In the genomic region with DNA sequence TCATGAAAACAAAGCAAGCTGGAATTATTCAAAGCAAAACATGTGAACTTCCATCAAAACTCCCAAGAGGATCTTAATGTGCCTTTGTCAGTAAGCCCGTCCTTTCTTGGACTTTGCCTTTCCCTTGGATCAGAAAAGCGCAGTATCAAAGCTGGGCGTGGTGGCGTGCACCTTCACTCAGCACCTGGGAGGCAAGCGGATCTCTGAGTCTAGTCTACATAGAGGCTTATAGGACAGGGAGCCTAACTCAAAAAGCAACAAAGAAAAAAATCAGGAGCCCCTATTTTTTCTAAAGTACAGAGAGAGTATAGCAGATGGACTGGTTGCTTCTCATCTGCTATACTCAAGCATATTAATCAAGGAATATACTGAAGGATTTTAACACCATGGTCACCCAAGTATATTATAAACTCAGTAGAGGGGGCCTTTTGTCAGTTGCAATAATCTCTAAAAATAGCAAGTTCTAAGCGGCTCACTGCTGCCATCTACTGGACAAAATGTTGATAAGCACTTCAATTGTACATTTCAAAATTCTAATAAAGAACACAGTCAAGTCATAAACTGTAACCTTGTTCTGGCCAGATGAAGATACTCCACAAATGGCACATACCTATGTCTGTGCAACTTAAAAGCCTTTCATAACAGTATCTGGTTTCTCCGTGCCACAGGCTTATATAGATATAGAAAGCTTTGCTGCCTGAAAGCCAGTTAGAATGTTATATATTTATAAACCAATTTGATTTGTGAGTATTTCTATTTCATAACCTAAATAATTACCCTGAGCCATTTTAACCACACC, we compare ENCODE assay signal across 9 mouse cellular contexts. TPM values are rescaled to one million over a fixed set of nuclear protein-coding genes. Genes with fewer than 3 reads are reported as not detected.
DNase-seq lines count a peak whose midpoint lies in the region; ATAC-seq and TF ChIP-seq lines count a peak whose summit lies in the region.
"Had no signal": no experiment of that assay in that cellular context is flagged by ENCODE, and none has a peak within 500 bp of the region (broad histone marks: within the 10 kb centered on the region; RNA-seq: fewer than 3 reads in every experiment).

No protein-coding gene starts in this region.

- WGBS in forebrain, postnatal 0 days: 72% methylated on average over 7 of the region's 7 CpGs
- 75% methylated on average over 7 of the region's 7 CpGs for WGBS in limb, embryonic 10.5 days
- WGBS in neural tube, embryonic 12.5 days: 73% methylated on average over 7 of the region's 7 CpGs

- peaks cover 4% of the 10 kb centered on the region; the same call in 1 of the 2 replicates for H3K36me3 ChIP-seq in forebrain, postnatal 0 days (ENCODE audit: insufficient read depth)
- peaks cover 17% of the 10 kb centered on the region for H3K36me3 ChIP-seq in limb, embryonic 10.5 days
- peaks cover 18% of the 10 kb centered on the region for H3K36me3 ChIP-seq in neural tube, embryonic 12.5 days

- no peak overlapping the region for H3K9ac ChIP-seq in forebrain, postnatal 0 days
- no peak overlapping the region for H3K9ac ChIP-seq in neural tube, embryonic 12.5 days
- H3K9ac ChIP-seq: embryonic facial prominence, embryonic 15.5 days had no signal

- no peak overlapping the region for H3K4me2 ChIP-seq in forebrain, postnatal 0 days (ENCODE audit: low read depth)
- H3K4me2 ChIP-seq in neural tube, embryonic 12.5 days (replicated peaks): no peak overlapping the region
- H3K4me2 ChIP-seq: embryonic facial prominence, embryonic 15.5 days had no signal

- H3K9me3 ChIP-seq in forebrain, postnatal 0 days (ENCODE audit: low read length): no peaks in the 10 kb centered on the region
- H3K9me3 ChIP-seq in limb, embryonic 10.5 days (replicated peaks): no peaks in the 10 kb centered on the region
- H3K9me3 ChIP-seq in neural tube, embryonic 12.5 days: no peaks in the 10 kb centered on the region
- H3K9me3 ChIP-seq: embryonic facial prominence, embryonic 15.5 days had no signal

- no peak overlapping the region for H3K4me3 ChIP-seq in layer of hippocampus, adult 2 months
- no peak overlapping the region for H3K4me3 ChIP-seq in forebrain, postnatal 0 days (ENCODE audit: low read depth, low read length)
- H3K4me3 ChIP-seq in limb, embryonic 10.5 days: no peak overlapping the region
- H3K4me3 ChIP-seq in neural tube, embryonic 12.5 days: no peak overlapping the region
- H3K4me3 ChIP-seq: embryonic facial prominence, embryonic 15.5 days had no signal

- DNase-seq in layer of hippocampus, adult 2 months (ENCODE audit: low spot score in 2 of 2): peak; percentile 18 to 60
- DNase-seq in layer of hippocampus, adult 9-11 months: no peak
- DNase-seq in ES-CJ7 (ENCODE audit: low read depth, low spot score): peak; percentile 28
- peak; percentile 78 for DNase-seq in brain, embryonic 14.5 days (ENCODE audit: low read depth)
- DNase-seq in forebrain, postnatal 0 days: peak; percentile 83
- peak; percentile 39 for DNase-seq in limb, embryonic 10.5 days (ENCODE audit: low spot score)
- DNase-seq in ovary, postnatal 10 days (ENCODE audit: low spot score): no peak

- no peak for TF ChIP-seq POLR2A in brain, embryonic 14.5 days (IDR thresholded peaks at IDR 0.05; ENCODE audit: borderline replicate concordance, extremely low read depth, insufficient read depth, insufficient read length, poor library complexity, severe bottlenecking)

- TF ChIP-seq CTCF in layer of hippocampus, adult 2 months (conservative IDR thresholded peaks at IDR 0.05): peak; percentile 89
- TF ChIP-seq CTCF in brain, embryonic 14.5 days (IDR thresholded peaks at IDR 0.05; ENCODE audit: borderline replicate concordance, extremely low read depth, insufficient read depth, insufficient read length): peak; percentile 24; the same call in 1 of the 2 replicates
- TF ChIP-seq CTCF in forebrain, postnatal 0 days (IDR thresholded peaks at IDR 0.05; ENCODE audit: low read depth): peak; percentile 77

- H3K27ac ChIP-seq in layer of hippocampus, adult 2 months: no peak overlapping the region
- H3K27ac ChIP-seq in forebrain, postnatal 0 days (ENCODE audit: low read depth, low read length): no peak overlapping the region
- H3K27ac ChIP-seq in limb, embryonic 10.5 days: no peak overlapping the region
- H3K27ac ChIP-seq in neural tube, embryonic 12.5 days: no peak overlapping the region
- H3K27ac ChIP-seq: embryonic facial prominence, embryonic 15.5 days had no signal

- no peaks in the 10 kb centered on the region for H3K4me1 ChIP-seq in forebrain, postnatal 0 days (ENCODE audit: insufficient read depth)
- H3K4me1 ChIP-seq in limb, embryonic 10.5 days: no peaks in the 10 kb centered on the region
- no peaks in the 10 kb centered on the region for H3K4me1 ChIP-seq in neural tube, embryonic 12.5 days

- ATAC-seq in forebrain, postnatal 0 days: peak; percentile 54; the same call in 1 of the 2 replicates
- peak; percentile 53; the same call in 1 of the 2 replicates for ATAC-seq in neural tube, embryonic 12.5 days (ENCODE audit: low FRiP score, low read depth)

- H3K27me3 ChIP-seq in forebrain, postnatal 0 days (ENCODE audit: insufficient read depth, low read length): no peaks in the 10 kb centered on the region
- H3K27me3 ChIP-seq in limb, embryonic 10.5 days (ENCODE audit: low read depth, poor library complexity, severe bottlenecking): no peaks in the 10 kb centered on the region
- H3K27me3 ChIP-seq in neural tube, embryonic 12.5 days (replicated peaks): no peaks in the 10 kb centered on the region
- H3K27me3 ChIP-seq: embryonic facial prominence, embryonic 15.5 days had no signal

RNA-seq across cellular contexts. Expression of a gene that starts 31.3 kb away (rescaled TPM):
- 10 to 100 TPM; 78.3 to 88.0 TPM for total RNA-seq in layer of hippocampus, adult 2 months (2021)
- 49.0 and 60.5 TPM in 2 replicates for polyA plus RNA-seq in brain, embryonic 14.5 days (2012; rRNA removed)
- total RNA-seq in forebrain, postnatal 0 days (2014; rRNA removed): 88.8 and 98.3 TPM in 2 replicates
- polyA plus RNA-seq in forebrain, postnatal 0 days (2015; fragmentation: Nextera tagmentation; extraction: Ambion mirVana): 73.1 and 101 TPM in 2 replicates
- polyA plus RNA-seq in limb, embryonic 10.5 days (2016; fragmentation: Nextera tagmentation; extraction: Ambion mirVana): 20.0 and 25.5 TPM in 2 replicates
- polyA plus RNA-seq in neural tube, embryonic 12.5 days (2016; fragmentation: Nextera tagmentation; extraction: Ambion mirVana): 64.4 and 70.0 TPM in 2 replicates

Comparison
In these comparisons a context has a peak if more than half of its experiments do, and no peak if none do; other contexts are left out.
1. DNase-seq: peak in layer of hippocampus, adult 2 months (2 of 2), ES-CJ7 (single experiment), brain, embryonic 14.5 days (single experiment), forebrain, postnatal 0 days (single experiment) and limb, embryonic 10.5 days (single experiment); none in layer of hippocampus, adult 9-11 months (single experiment) and ovary, postnatal 10 days (single experiment).
2. CTCF ChIP-seq: peak in every context shown above with its lines; median percentile 89 in layer of hippocampus, adult 2 months; 77 in forebrain, postnatal 0 days; 24 in brain, embryonic 14.5 days.